Mouse (Mus musculus): ENCODE data around the gene Helz. TPM values are rescaled to one million over a fixed set of nuclear protein-coding genes. Genes with fewer than 3 reads are reported as not detected.
"Not testable (repeated sequence)": the region's sequence is repeated elsewhere in the genome, so short reads cannot be mapped to it uniquely, and the experiment has no call there.

Helz gene
- polyA plus RNA-seq, 1 experiment from 2014 or later, result 27.4 TPM

DNA sequence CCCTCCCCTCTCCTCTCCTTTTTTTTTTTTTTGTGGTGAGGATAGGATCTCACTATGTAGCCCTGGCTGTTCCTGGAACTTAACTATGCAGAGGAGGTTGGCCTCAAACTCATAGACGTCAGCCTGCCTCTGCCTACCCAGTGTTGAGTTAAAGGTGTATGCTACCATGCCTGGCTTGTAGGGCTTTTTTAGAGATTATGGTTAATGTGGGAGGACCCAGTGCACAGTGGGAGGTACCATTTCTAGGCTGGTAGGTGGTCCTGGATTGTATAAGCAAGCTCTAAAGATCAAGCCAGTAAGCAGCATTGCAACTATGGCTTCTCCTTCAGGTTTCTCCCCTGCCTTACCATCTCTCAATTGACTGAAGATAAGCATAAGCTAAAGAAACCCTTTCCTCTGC, 7.4 kb upstream of the Helz start:
- no peaks in the 10 kb centered on the region for H3K36me3 ChIP-seq (ENCODE audit: control insufficient read depth, insufficient read depth, low read length)
- no peak overlapping the region for H3K27ac ChIP-seq (ENCODE audit: low read depth, low read length)
- WGBS, result 71% methylated on average over 1 of the region's 1 CpGs
- no peak overlapping the region for H3K4me3 ChIP-seq (ENCODE audit: low read depth, low read length)
- no peaks in the 10 kb centered on the region for H3K4me1 ChIP-seq (replicated peaks; ENCODE audit: control insufficient read depth, insufficient read depth, low read length)
- H3K9me3 ChIP-seq (ENCODE audit: control insufficient read depth, low read length), result no peaks in the 10 kb centered on the region
- DNase-seq (ENCODE audit: low spot score) (no peak), ATAC-seq (replicated peaks; ENCODE audit: low FRiP score) (no peak)
- H3K27me3 ChIP-seq (ENCODE audit: control insufficient read depth, insufficient read depth, low read length), result no peaks in the 10 kb centered on the region
- H3K9ac ChIP-seq (ENCODE audit: low read length), result no peak overlapping the region
- H3K4me2 ChIP-seq (ENCODE audit: low read depth, low read length, severe bottlenecking), result no peak overlapping the region

DNA sequence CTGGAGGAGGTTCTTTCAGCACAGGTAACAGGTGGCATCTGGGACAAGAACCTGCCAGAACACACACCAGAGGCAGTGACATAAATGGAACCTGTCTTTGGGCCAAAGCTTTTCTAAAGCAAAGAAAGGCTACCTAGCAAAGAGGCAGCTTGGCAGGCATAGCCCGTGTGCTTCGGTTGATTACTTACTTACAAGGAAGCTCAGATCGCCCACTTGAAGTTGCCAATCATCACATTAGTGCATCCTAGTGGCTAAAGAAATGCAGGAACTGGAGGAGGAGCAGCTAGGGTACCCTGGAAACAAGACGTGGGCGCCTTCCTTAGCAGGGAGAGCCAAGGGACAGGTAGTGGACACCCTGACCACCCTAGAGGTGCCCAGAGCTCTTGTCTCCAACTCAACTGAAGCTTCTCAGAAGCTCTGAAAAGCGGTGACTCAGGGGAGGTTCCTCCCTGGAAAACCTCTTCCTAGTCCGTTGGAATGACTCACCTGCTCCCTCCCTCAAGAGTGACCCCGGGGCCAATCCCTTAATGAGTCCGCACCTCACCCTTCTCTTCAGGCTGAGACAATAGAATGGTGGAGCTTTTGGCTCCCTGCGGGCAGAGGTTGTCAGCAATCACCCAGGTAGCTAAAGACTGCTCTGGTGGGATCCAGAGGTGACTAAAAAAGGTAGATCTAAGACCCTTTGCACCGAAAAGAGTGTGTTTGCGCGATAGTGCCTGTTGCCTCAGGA, 1.8 kb upstream of the Helz start:
- no peak for ATAC-seq (replicated peaks; ENCODE audit: low FRiP score)
- Histone ChIP-seq H3K27ac (ENCODE audit: low read depth, low read length) (no peak overlapping the region), H3K9me3 (ENCODE audit: control insufficient read depth, low read length) (no peaks in the 10 kb centered on the region), H3K27me3 (ENCODE audit: control insufficient read depth, insufficient read depth, low read length) (no peaks in the 10 kb centered on the region; the same call in 1 of the 2 replicates), H3K4me2 (ENCODE audit: low read depth, low read length, severe bottlenecking) (peak overlapping the region; percentile 98), H3K9ac (ENCODE audit: low read length) (no peak overlapping the region), H3K4me1 (replicated peaks; ENCODE audit: control insufficient read depth, insufficient read depth, low read length) (0 out of 2 replicates have a peak, but pooled peaks cover 3% of the 10 kb centered on the region), H3K36me3 (ENCODE audit: control insufficient read depth, insufficient read depth, low read length) (no peaks in the 10 kb centered on the region), H3K4me3 (ENCODE audit: low read depth, low read length) (no peak overlapping the region)
- whole genome bisulfite sequencing, result 17% methylated on average over 13 of the region's 13 CpGs
- no peak for DNase-seq (ENCODE audit: low spot score)

DNA sequence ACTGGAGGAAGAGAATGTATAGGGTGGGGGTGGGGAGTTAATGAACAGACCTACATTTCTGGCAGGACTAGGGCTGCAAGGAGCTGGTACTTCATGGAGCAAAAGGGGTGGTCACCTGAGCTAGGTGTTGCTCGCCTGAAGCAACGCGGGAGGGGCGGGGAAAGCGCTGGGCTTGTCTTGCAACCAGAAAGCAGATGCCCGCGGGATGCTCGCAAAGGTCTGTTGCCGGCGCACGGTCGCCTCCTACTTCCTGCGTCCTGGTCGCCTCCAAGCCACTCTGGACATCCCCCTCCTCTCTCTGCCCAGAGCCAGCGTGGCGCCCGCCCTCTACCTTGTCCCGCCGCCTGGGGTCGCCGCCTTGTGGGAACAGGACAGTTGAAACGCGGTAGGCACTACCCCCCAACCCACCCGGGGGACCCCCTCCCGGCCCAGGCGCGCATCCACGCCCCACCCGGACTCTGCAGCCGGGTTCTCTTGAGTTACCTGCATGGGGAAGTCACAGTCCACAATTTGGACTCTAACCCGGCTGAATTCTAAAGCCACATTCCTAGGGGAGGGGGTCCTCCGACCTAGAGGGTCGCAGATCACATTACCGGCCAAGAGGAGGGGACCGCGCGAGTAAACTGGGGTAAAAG, 946 bp upstream of the Helz start:
- peak overlapping the region; percentile 95 for H3K4me3 ChIP-seq (ENCODE audit: low read depth, low read length)
- peak overlapping the region; percentile 88 for H3K9ac ChIP-seq (ENCODE audit: low read length)
- DNase-seq (ENCODE audit: low spot score) (peak; percentile 84), ATAC-seq (replicated peaks; ENCODE audit: low FRiP score) (peak; percentile 72)
- H3K27me3 ChIP-seq (ENCODE audit: control insufficient read depth, insufficient read depth, low read length), result no peaks in the 10 kb centered on the region; the same call in 1 of the 2 replicates
- H3K9me3 ChIP-seq (ENCODE audit: control insufficient read depth, low read length), result no peaks in the 10 kb centered on the region
- peak overlapping the region; percentile 98 for H3K4me2 ChIP-seq (ENCODE audit: low read depth, low read length, severe bottlenecking)
- H3K4me1 ChIP-seq (replicated peaks; ENCODE audit: control insufficient read depth, insufficient read depth, low read length), result 0 out of 2 replicates have a peak, but pooled peaks cover 3% of the 10 kb centered on the region
- H3K36me3 ChIP-seq (ENCODE audit: control insufficient read depth, insufficient read depth, low read length), result no peaks in the 10 kb centered on the region
- H3K27ac ChIP-seq (ENCODE audit: low read depth, low read length), result no peak overlapping the region
- WGBS, result 0% methylated on average over 37 of the region's 37 CpGs

DNA sequence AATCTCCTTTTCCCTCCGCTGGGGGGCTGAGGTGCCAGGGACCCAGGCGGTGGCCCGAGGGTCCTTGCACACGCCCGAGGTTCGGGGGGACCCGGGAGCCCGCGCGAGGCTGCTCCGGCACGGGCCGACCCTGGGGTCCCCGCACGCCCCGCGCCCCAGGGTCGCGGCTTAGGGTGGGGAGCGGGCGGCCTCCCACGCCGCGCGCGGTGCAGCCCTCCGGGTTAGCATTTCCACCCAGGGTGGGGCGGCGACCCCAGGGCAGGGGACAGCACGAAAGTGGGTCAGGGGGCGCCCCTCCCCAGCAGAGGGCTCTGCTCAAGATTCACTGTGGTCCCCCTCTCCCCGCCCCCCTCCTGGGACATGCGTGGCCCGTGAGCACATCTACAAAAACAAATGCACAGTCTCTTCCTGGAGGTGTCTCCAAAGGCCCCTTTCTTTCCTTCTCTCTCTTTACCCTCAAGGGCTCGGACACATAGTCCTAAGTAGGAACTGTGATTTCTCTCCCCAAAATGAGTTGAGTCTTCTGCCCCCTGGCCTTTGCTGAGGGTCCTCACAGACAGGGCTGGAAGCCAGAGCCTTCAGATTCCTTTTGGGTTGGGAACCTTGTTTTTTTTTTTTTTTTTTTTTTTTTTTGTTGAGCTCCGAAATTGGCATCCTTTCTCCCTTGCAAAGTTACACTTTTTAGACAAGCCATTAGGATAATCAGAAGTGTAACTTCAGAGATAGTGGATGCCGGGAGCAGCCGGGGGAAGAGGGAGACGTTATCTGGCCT, 660 bp downstream of the Helz start:
- ATAC-seq (replicated peaks; ENCODE audit: low FRiP score) (peak; percentile 54), DNase-seq (ENCODE audit: low spot score) (peak; percentile 71)
- no peaks in the 10 kb centered on the region for H3K9me3 ChIP-seq (ENCODE audit: control insufficient read depth, low read length)
- peak overlapping the region; percentile 88 for H3K9ac ChIP-seq (ENCODE audit: low read length)
- 0 out of 2 replicates have a peak, but pooled peaks cover 3% of the 10 kb centered on the region for H3K4me1 ChIP-seq (replicated peaks; ENCODE audit: control insufficient read depth, insufficient read depth, low read length)
- H3K4me3 ChIP-seq (ENCODE audit: low read depth, low read length), result peak overlapping the region; percentile 95
- 7% methylated on average over 37 of the region's 39 CpGs for WGBS
- H3K4me2 ChIP-seq (ENCODE audit: low read depth, low read length, severe bottlenecking), result peak overlapping the region; percentile 98
- H3K36me3 ChIP-seq (ENCODE audit: control insufficient read depth, insufficient read depth, low read length), result no peaks in the 10 kb centered on the region
- H3K27me3 ChIP-seq (ENCODE audit: control insufficient read depth, insufficient read depth, low read length), result no peaks in the 10 kb centered on the region; the same call in 1 of the 2 replicates
- H3K27ac ChIP-seq (ENCODE audit: low read depth, low read length), result peak overlapping the region; percentile 57

GRCm38 (mm10) chr11:107559874-107560273, 12.1 kb downstream of the Helz start:
- WGBS, result 88% methylated on average over 5 of the region's 5 CpGs
- DNase-seq (ENCODE audit: low spot score) (no peak), ATAC-seq (replicated peaks; ENCODE audit: low FRiP score) (no peak)
- Histone ChIP-seq H3K9ac (ENCODE audit: low read length) (no peak overlapping the region), H3K36me3 (ENCODE audit: control insufficient read depth, insufficient read depth, low read length) (no peaks in the 10 kb centered on the region; the same call in 1 of the 2 replicates), H3K27ac (ENCODE audit: low read depth, low read length) (no peak overlapping the region), H3K4me3 (ENCODE audit: low read depth, low read length) (no peak overlapping the region), H3K27me3 (ENCODE audit: control insufficient read depth, insufficient read depth, low read length) (no peaks in the 10 kb centered on the region), H3K4me2 (ENCODE audit: low read depth, low read length, severe bottlenecking) (no peak overlapping the region), H3K9me3 (ENCODE audit: control insufficient read depth, low read length) (no peaks in the 10 kb centered on the region), H3K4me1 (replicated peaks; ENCODE audit: control insufficient read depth, insufficient read depth, low read length) (no peaks in the 10 kb centered on the region)

DNA sequence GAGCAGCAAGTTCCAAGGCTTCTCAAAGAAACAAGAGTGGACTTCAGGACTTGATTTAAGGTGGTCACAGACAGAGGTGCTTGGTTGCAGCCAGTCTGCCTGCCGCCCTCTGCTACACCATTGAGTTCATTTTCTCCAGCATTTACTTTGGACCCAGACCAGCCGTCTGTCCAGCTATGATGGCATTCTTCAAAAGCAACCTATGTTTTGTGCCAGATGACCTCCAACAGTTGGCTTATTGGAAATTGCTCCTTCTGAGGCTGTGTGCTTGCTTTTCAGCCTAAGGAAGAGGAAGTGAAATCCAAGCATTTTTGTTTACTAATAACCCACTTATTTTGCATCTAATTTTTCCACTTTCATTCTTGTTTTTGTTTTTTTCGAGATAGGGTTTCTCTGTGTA, 19.7 kb downstream of the Helz start:
- DNase-seq (ENCODE audit: low spot score), result no peak
- WGBS, result 92% methylated on average over 3 of the region's 3 CpGs

DNA sequence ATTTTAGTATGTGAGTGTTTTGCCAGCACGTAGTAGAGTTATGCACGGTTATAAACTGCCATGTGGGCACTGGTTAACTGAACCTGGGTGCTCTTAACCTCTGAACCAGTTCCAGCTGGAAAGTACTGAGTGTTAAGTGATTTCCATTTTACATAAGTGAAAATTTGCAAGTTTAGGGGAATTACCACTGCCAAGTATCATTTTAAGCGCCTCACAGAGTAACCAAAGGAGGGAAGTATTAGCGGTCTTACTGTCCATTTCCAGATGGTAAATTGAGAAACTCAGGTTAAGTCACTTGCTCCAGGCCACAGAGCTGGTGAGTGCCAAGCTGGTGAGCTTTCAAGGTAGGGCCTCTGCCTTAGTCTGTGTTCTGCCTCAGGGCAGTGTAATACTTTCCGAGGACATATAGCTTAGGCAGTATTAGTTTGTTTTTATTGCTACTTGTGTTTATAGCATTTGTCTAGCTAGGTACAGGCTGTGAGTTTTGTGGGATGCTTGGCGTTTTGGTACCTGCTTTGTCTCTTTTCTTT, 20.8 kb downstream of the Helz start:
- 95% methylated on average over 6 of the region's 6 CpGs for WGBS
- no peak for DNase-seq (ENCODE audit: low spot score)
- H3K9me3 ChIP-seq (ENCODE audit: control insufficient read depth, low read length), result no peaks in the 10 kb centered on the region
- no peak overlapping the region for H3K27ac ChIP-seq (ENCODE audit: low read depth, low read length)
- no peaks in the 10 kb centered on the region for H3K27me3 ChIP-seq (ENCODE audit: control insufficient read depth, insufficient read depth, low read length)
- H3K36me3 ChIP-seq (ENCODE audit: control insufficient read depth, insufficient read depth, low read length), result no peaks in the 10 kb centered on the region; the same call in 1 of the 2 replicates
- no peak overlapping the region for H3K4me3 ChIP-seq (ENCODE audit: low read depth, low read length)
- no peak overlapping the region for H3K9ac ChIP-seq (ENCODE audit: low read length)
- no peaks in the 10 kb centered on the region for H3K4me1 ChIP-seq (replicated peaks; ENCODE audit: control insufficient read depth, insufficient read depth, low read length)
- no peak overlapping the region for H3K4me2 ChIP-seq (ENCODE audit: low read depth, low read length, severe bottlenecking)
- ATAC-seq (replicated peaks; ENCODE audit: low FRiP score), result no peak

More for the DNA sequence above, 19.7 kb downstream of the Helz start:
- no peaks in the 10 kb centered on the region for H3K4me1 ChIP-seq (replicated peaks; ENCODE audit: control insufficient read depth, insufficient read depth, low read length)
- no peaks in the 10 kb centered on the region for H3K9me3 ChIP-seq (ENCODE audit: control insufficient read depth, low read length)
- H3K27ac ChIP-seq (ENCODE audit: low read depth, low read length), result no peak overlapping the region
- no peaks in the 10 kb centered on the region for H3K27me3 ChIP-seq (ENCODE audit: control insufficient read depth, insufficient read depth, low read length)
- no peak overlapping the region for H3K4me3 ChIP-seq (ENCODE audit: low read depth, low read length)
- H3K36me3 ChIP-seq (ENCODE audit: control insufficient read depth, insufficient read depth, low read length), result no peaks in the 10 kb centered on the region
- ATAC-seq (replicated peaks; ENCODE audit: low FRiP score), result no peak
- H3K4me2 ChIP-seq (ENCODE audit: low read depth, low read length, severe bottlenecking), result no peak overlapping the region
- no peak overlapping the region for H3K9ac ChIP-seq (ENCODE audit: low read length)

GRCm38 (mm10) chr11:107570891-107571290, 23.2 kb downstream of the Helz start:
- not testable (repeated sequence) for H3K36me3 ChIP-seq (ENCODE audit: control insufficient read depth, insufficient read depth, low read length); DNase-seq (ENCODE audit: low spot score); H3K4me2 ChIP-seq (ENCODE audit: low read depth, low read length, severe bottlenecking); H3K27ac ChIP-seq (ENCODE audit: low read depth, low read length); H3K9ac ChIP-seq (ENCODE audit: low read length); H3K4me3 ChIP-seq (ENCODE audit: low read depth, low read length); H3K4me1 ChIP-seq (replicated peaks; ENCODE audit: control insufficient read depth, insufficient read depth, low read length); H3K9me3 ChIP-seq (ENCODE audit: control insufficient read depth, low read length); H3K27me3 ChIP-seq (ENCODE audit: control insufficient read depth, insufficient read depth, low read length); ATAC-seq (replicated peaks; ENCODE audit: low FRiP score)
- 91% methylated on average over 8 of the region's 8 CpGs for WGBS

Measured in forebrain, embryonic 11.5 days (tissue).